Mouse (Mus musculus) spleen, adult 18-20 months (tissue): ENCODE measurements around the gene Ptprr.

Experiments used
- DNase-seq, 2 experiments: peaks; one replicate each; pipeline ENCODE4 v3.0.0; 2022; ENCODE audit warnings: mixed read lengths in 2 of 2

Ptprr gene

DNA sequence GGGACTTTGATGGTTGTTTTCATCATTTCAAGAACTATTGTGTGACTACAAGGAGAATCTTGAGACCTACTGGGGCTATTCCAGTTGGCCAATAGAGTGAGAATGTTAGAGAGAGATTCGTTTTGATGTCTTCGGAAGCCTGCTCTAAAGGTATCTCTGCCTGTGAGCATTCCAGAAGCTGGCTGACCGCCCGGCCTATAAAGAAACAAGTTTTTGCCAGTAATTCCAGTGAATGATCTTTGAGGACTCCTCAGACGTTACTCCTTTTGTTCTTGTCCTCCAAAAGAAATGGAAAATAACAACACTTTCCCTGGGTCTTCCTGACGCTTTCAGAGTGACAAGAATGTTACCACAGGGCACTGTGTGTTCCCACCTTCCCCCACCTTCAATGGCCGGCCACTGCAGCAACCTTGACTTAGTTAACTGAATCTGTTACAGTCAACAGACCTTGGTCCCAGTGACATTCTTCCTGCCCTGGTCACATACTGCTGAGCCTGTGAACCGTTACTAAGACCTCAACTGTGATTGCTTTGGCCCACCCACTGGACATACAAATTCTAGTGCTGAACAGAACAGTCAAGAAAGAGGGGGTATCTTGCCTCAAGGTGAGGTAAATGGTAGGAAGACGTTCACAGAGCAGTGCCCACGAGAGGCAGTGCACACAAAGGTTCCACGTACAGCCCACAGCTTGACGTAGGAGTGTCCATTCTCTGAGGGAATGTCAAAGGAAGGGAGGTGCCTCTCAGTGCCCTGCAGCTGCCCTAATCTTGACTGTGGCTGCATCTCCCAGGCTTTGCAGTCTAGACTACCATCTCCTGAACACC is 252.8 kb downstream of the Ptprr start:
- no peak for DNase-seq

GRCm38 (mm10) chr10:116271470-116271915 is 253.5 kb downstream of the Ptprr start:
- no peak for DNase-seq

DNA sequence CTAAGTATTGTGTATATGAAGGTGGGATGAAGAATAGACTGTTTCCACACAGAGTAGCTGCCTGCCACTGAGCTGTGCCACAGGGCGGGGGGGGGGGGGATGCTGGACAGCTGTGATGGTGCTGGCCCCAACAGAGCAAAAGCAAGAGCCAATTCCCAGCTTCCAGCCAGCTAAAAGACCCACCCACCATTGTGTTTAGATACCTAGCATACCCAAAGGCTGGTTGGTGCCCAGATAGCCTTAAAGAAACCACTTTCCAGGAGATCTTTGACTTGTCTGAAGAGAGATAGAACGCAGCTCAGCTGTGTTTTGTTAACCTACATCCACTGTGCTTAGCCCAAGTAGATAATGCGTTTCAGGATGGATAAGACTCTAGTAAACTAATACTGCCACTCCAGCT is 254.1 kb downstream of the Ptprr start:
- no peak for DNase-seq

DNA sequence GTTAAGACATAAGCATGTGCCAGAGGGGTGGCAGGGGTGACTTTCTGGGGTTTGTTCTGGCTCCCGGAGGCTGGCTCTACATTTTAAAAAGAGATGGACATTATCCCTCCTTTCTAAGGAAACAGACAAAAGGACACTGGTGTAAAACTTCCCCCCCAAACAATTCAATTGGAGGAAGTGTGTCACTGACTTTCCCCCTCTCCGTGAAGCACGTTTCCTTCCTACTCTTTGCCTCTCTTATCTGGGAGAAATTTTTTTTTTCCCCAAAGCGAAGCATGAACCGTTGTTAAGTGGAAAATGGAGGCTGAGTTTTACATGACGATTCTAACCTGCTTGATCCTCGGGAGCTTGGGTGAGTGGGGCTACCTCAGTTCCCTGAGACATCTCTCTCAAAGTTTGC is 257.3 kb downstream of the Ptprr start, which contains the start of gene Ptprb:
Ptprb (plus strand) TSS at position 244 of the 400 bp plus-strand sequence.
- DNase-seq: no peak

DNA sequence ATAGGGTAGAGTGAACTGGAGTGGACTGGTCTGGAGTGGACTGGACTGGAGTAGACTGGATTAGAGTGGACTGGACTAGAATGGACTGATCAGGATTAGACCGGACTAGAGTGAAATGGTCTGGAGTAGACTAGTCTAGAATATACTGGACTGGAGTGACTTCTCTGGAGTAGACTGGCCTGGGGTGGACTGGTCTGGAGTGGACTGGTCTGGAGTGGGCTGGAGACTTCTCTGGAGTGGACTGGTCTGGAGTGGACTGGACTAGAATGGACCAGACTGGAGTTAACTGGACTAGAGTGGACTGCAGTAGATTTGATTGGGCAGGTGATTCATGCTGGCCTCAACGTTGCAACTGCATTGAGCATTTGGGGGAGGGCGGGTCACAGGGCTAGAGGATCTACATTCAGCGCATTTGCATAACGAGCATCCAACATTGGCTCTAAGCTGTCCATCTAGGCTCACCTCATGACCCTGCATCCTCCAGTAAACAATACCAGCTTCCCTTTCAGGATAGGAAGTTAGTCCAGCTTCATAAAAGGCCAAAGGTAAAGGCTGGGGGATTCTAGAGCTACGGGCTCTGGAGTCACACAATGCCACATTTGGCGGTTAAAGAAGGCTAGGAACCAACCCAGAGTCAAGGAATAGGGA is 268.8 kb downstream of the Ptprr start:
- DNase-seq: no peak

DNA sequence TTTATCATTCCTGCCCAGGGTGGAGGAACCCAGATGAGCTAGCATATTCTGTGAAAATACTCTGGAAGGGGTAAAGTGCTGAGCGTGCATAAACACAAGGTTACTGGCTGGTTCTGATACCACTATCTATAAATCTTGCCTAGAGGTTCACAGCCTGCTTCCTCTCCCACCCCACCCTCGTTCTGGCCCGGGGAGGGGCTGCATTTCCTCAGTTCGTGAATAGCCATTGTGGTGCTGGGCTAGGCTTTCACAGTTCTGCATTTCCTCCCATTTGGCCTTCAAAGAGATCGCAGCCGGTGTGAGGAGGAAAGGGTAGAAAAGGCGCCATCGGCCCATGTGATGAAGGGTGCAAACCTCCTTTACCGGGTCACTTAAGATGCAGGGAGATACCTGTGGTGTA is 270.1 kb downstream of the Ptprr start:
- no peak for DNase-seq

DNA sequence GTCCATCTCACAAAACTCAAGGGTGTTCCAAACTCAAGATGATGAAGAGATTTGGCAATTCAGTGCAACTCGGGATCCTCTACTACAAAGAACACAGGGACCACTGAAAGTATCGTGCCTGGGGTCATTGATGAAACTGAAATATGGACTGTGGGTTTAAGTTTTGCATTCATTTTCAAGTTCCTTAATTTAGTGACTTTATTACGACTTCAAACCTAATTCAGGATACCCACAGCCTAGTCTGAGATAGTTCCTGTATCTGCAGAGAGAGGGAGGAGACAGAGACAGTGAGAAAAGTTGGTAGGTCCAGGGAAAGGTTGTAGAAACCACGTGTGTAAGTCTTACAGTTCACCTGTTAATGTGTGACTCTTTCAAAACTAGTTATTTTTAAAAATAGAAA is 272.5 kb downstream of the Ptprr start:
- no peak for DNase-seq

GRCm38 (mm10) chr10:116291153-116291755 is 273.2 kb downstream of the Ptprr start:
- DNase-seq: no peak

- DNase-seq: no peak
Observed at GRCm38 (mm10) chr10:116296439-116296838, 278.4 kb downstream of the Ptprr start.

GRCm38 (mm10) chr10:116297854-116298253 is 279.8 kb downstream of the Ptprr start:
- DNase-seq: no peak

DNA sequence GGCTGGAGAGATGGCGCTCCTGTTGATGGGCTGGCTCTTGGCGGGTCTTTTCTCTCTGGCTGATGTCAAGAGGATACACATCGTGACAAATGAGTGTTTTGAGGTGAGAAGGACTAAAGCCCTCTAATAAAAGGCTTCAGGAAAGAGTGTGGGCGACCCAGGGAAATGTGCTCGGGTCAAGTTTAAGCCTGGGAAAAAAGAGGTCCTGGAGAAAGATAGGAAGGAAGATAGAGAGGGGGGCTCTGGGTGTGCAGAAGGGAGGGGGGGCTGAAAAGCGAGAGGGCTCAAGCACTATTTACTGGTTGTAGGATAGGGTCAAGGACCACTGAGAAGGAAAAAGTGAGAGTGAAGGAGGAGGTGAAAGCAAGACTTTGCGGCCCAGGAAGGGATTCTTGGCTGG is 282.8 kb downstream of the Ptprr start:
- DNase-seq: no peak

DNA sequence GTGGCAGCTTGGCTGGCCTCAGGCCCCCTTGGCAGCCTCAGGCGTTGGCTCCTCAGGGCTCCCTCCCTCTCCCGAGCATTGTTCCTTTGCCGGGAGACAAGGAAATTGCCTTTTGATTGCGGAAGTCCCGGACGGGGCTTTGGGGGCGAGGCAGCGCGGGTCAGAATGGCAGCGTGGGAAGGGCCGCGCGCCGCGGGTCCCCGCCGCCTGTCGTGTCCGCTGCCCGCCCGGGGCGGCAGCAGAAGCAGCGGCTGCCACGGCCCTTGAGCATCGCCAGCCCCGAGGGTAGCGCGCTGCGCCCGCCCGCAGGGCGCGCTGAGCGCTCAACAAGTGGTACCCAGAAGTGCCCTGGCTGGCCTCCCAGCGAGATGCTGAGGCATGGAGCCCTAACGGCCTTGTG is 283.2 kb downstream of the Ptprr start:
- no peak for DNase-seq

DNA sequence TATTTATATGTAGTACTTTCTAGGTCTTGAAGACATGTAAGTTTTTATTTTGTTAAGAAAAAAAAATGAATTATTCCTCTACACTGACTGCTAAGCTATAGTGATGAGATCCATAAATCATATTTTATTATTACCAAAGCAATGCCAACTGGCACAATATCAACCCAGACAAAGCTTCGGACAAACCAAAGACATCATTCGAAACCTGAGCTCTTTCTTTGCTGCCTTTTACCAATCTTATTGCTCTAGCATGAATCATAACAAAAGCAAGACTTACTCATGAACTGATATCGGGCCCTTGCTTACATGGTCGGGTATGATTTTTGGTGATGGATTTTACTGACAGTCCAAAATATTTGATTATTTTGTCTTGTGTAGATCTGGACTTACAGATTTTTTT is 286.3 kb downstream of the Ptprr start:
- no peak for DNase-seq

DNA sequence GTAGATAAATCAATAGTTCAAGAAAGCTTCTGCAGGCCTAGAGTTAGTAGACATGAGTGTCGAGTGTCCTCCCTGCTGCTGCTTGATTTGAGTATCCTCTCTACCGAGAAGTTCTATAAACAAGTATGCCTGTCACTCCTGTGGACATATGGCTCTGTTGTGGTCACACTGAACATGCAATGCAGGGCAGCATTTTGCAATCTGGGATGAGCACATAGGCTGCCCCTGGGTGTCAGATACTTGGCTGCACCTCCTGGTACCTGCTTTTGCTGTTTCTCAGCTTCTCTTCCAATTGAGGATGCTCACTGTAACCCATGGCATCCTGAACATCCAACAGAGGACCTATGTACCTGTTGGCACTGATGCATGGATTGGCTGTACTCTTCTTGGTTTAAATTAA is 291.4 kb downstream of the Ptprr start:
- DNase-seq: no peak

DNA sequence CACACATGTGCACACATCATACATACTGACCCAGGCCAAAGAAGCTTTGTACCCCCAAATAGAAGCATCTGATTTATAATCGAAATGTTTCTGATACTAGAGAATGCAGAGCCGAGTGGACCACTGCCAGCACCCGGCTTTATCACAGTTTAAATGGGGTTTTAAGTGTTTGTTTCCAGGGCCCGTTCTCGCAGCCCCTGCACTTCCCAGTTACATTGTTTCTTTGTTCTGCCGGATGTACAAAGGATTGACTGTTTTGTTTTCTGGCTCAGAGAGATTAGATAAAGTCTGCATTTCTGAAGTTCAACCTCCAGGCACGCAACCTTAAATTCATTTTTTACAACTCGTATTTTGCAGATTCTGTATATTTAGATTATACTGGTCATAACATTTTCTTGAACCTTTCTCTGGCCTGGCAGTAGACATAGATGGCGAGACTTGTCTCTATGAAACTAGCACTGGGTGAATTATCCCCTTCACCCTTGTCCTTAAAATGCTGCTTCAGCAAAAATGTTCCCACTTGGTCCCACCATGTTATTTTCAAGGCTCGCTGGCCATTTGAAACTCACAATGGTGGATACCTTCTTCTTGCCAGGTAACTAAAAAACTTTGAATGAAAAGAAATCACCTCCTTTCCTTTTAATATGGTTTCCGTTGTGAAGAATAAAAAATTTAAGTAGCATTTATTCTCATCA is 292.6 kb downstream of the Ptprr start:
- DNase-seq: no peak

- peak in 1 of 2 experiments; percentile 33 for DNase-seq
Observed at GRCm38 (mm10) chr10:116319246-116319645, 301.2 kb downstream of the Ptprr start.
